Mouse (Mus musculus): ENCODE measurements at regions not wholly inside any gene's neighbourhood (a gene's known extent, or its start where the extent isn't known, plus 50 kb on each side); places are given as distances from the start of the nearest gene placed in this dataset.
"Not testable (repeated sequence)": the region's sequence is repeated elsewhere in the genome, so short reads cannot be mapped to it uniquely, and the experiment has no call there.

DNA sequence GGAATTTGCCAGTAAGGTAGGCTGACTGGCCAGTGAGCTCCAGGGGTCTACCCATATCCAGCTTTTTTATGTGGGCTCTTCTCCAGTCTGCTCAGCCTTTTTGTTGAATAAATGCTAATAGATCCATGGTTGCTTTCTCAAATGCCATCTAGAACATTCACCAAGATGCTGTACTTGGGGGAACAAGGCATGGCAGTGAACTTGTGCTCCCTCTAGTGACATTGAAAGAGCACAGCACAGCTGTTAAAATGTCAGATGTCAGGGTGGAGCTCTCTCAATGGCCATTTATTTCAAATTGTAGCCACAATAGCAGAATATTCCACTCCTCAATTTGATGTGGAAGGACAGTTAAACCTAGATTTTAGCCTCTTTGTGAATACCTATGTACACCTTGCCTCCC is 86.3 kb downstream of the Kcnk1 start:
- Histone ChIP-seq H3K36me3 (no peaks in the 10 kb centered on the region), H3K4me2 (no peak overlapping the region), H3K9me3 (no peaks in the 10 kb centered on the region), H3K4me1 (no peaks in the 10 kb centered on the region), H3K4me3 (no peak overlapping the region), H3K27ac (no peak overlapping the region), H3K9ac (no peak overlapping the region), H3K27me3 (no peaks in the 10 kb centered on the region)
- ATAC-seq (ENCODE audit: insufficient number of reproducible peaks, low FRiP score, low TSS enrichment, low read depth) = no peak

DNA sequence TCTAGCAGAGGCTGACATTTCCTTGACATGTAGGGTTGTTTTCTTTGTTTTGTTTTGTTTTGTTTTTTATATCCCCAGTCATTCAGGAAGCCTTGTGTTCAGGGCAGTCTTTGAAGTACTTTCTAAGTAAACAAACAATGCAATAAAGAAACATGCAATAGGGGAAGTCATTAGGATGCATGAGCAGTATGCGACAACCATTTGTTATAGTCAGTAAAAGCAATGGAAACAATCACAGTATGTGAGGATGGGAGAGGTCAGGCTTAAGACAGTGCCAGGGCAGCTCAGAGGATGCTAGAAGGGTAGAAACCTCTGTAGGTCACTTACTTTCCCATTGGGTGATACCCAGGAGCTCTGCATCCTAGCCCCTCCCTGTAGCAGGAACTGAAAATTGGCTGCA is 87.9 kb downstream of the Kcnk1 start:
- Histone ChIP-seq H3K4me1 (no peaks in the 10 kb centered on the region), H3K9ac (no peak overlapping the region), H3K4me3 (no peak overlapping the region), H3K4me2 (no peak overlapping the region), H3K27me3 (no peaks in the 10 kb centered on the region), H3K9me3 (no peaks in the 10 kb centered on the region), H3K27ac (no peak overlapping the region), H3K36me3 (no peaks in the 10 kb centered on the region)
- WGBS = 74% methylated on average over 1 of the region's 1 CpGs
- no peak for ATAC-seq (ENCODE audit: insufficient number of reproducible peaks, low FRiP score, low TSS enrichment, low read depth)

DNA sequence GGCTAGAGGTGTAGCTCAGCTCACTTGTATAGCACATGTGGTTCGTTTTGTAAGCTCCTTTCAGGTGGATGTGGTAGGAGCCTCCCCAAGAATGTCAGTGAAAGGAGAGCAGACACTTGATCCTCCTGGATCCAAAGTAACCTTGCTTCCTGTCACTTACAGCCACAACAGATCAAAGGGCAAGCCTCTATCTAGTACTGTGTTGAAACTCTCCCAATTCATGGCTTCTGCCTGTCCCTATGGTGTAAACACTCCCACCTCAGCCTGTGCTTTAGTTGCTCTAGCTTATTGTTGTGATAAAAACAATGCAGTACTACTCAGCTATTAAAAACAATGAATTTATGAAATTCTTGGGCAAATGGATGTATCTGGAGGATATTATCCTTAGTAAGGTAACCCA is 95.8 kb downstream of the Kcnk1 start:
- WGBS = 53% methylated on average over 1 of the region's 1 CpGs
- ATAC-seq (ENCODE audit: insufficient number of reproducible peaks, low FRiP score, low TSS enrichment, low read depth) = no peak
- Histone ChIP-seq H3K4me3 (no peak overlapping the region), H3K27me3 (no peaks in the 10 kb centered on the region), H3K4me2 (no peak overlapping the region), H3K9me3 (no peaks in the 10 kb centered on the region), H3K27ac (no peak overlapping the region), H3K9ac (no peak overlapping the region), H3K4me1 (no peaks in the 10 kb centered on the region), H3K36me3 (no peaks in the 10 kb centered on the region)

DNA sequence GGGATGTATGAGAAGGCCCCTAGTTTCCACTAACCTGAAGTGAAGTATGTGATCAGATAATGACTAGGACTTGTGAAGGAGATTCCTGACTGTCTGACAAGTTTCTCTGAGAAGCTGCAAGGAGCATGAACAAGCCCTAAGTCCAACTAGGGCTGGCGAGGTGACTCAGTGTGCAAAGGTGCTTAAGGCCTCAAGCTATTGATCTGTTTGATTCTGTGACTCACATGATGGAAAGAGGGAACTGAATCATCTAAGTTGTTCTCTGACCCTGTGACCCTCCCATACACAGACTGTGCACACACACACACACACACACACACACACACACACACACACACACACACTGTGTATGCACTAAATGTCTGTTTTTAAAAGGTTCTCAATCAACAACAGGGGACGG is 99.0 kb downstream of the Kcnk1 start:
- no peaks in the 10 kb centered on the region for H3K9me3 ChIP-seq
- H3K4me3 ChIP-seq = no peak overlapping the region
- WGBS = 55% methylated on average over 2 of the region's 2 CpGs
- H3K4me2 ChIP-seq = no peak overlapping the region
- ATAC-seq (ENCODE audit: insufficient number of reproducible peaks, low FRiP score, low TSS enrichment, low read depth) = no peak
- no peak overlapping the region for H3K9ac ChIP-seq
- H3K4me1 ChIP-seq = no peaks in the 10 kb centered on the region
- H3K36me3 ChIP-seq = no peaks in the 10 kb centered on the region
- H3K27ac ChIP-seq = no peak overlapping the region
- no peaks in the 10 kb centered on the region for H3K27me3 ChIP-seq

DNA sequence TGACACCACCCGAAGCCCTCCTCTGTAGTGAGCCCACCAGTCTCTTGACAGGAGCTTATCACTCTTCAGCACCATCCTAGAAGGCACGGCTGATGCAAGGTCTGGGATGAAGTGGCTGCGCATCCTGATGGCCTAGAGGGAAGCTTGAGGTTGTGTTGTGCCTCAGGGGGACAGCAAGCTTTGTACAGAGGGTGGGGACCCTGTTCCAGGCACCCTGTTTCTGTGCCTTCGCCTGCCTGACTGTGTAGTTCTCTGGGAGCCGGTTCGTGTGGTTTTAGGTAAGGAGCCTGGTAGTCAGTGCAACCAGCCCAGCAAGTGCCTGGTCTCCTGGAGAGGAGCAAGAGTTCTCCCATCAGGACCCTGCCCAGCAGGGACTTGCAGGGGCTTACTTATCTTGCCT is 101.1 kb downstream of the Kcnk1 start:
- Histone ChIP-seq H3K27ac (no peak overlapping the region), H3K4me2 (no peak overlapping the region), H3K36me3 (no peaks in the 10 kb centered on the region), H3K4me1 (no peaks in the 10 kb centered on the region), H3K4me3 (no peak overlapping the region), H3K9me3 (no peaks in the 10 kb centered on the region), H3K27me3 (no peaks in the 10 kb centered on the region), H3K9ac (no peak overlapping the region)
- WGBS = 79% methylated on average over 6 of the region's 6 CpGs
- ATAC-seq (ENCODE audit: insufficient number of reproducible peaks, low FRiP score, low TSS enrichment, low read depth) = no peak

DNA sequence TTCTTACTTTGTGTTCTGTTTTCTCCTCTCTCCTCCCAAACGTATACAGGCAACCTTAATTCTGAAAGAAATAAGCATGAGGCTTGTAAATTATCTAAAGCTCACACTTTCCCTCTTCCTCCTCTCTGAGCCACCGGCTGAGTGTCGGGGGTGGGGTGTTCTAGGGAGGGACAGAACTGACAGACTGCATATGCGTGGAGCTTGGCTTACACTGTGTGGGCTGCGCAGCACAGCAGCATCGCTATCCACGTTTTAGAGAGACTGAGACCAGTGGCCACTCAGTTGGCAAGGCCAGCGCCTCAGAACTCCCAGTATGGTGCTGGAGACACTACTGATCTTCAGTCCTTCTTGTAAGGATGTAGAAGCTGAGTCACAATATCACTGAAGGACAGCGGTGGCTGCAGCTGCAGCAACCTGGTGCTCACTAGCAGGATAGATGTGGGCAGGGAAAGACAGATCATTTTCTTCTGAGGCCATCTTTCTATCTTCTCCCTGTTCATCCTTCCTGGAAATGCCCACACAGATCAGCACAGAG is 101.7 kb downstream of the Kcnk1 start:
- WGBS = 58% methylated on average over 9 of the region's 9 CpGs
- no peaks in the 10 kb centered on the region for H3K9me3 ChIP-seq
- H3K27ac ChIP-seq = no peak overlapping the region
- H3K27me3 ChIP-seq = no peaks in the 10 kb centered on the region
- no peaks in the 10 kb centered on the region for H3K36me3 ChIP-seq
- no peak overlapping the region for H3K4me3 ChIP-seq
- H3K9ac ChIP-seq = no peak overlapping the region
- no peak for ATAC-seq (ENCODE audit: insufficient number of reproducible peaks, low FRiP score, low TSS enrichment, low read depth)
- no peaks in the 10 kb centered on the region for H3K4me1 ChIP-seq
- H3K4me2 ChIP-seq = no peak overlapping the region

DNA sequence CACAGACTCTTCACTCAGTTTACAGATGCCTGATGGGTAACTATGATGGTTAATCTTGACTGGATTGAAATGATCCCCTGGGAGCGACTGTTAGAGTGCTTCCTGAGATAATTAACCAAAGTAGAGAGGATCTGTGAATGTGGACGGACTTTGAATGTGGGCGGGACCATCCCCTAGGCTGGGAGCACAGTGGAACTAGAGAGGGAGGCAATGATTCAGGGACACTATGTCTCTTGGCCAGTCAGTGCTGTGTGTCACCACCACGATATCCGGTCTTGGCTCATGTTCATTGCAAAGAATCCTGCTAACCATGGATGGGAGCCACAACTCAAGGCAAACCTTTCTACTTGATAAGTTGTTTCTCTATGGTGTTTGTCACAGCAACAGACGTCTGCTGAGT is 103.9 kb downstream of the Kcnk1 start:
- no peaks in the 10 kb centered on the region for H3K9me3 ChIP-seq

DNA sequence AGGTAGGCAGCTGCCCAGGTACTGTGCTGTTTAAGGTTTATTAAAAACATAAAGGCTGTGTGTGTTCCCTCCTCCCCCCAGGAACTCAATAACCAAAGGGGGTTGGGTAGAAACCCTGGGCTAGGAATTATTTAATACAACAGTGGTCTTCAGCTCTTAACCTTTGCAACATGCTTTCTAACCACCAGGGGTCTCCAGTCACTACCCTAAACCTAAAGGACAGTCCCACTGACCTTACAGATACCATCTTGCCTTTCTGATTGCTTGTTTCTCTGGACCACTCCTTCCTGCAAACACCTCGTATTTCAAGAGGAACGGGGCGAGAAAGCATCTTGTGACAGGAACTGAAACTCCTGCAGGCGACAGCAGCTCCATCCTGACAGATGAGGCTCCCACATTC is 104.9 kb downstream of the Kcnk1 start:
- Histone ChIP-seq H3K9ac (no peak overlapping the region), H3K27ac (no peak overlapping the region), H3K4me1 (no peaks in the 10 kb centered on the region), H3K27me3 (no peaks in the 10 kb centered on the region), H3K4me3 (no peak overlapping the region), H3K9me3 (no peaks in the 10 kb centered on the region), H3K36me3 (no peaks in the 10 kb centered on the region), H3K4me2 (no peak overlapping the region)
- 64% methylated on average over 4 of the region's 4 CpGs for WGBS
- ATAC-seq (ENCODE audit: insufficient number of reproducible peaks, low FRiP score, low TSS enrichment, low read depth) = no peak

More for the DNA sequence above, 103.9 kb downstream of the Kcnk1 start:
- no peak overlapping the region for H3K27ac ChIP-seq
- no peaks in the 10 kb centered on the region for H3K4me1 ChIP-seq
- no peaks in the 10 kb centered on the region for H3K36me3 ChIP-seq
- no peak overlapping the region for H3K9ac ChIP-seq
- no peaks in the 10 kb centered on the region for H3K27me3 ChIP-seq
- 81% methylated on average over 6 of the region's 6 CpGs for WGBS
- ATAC-seq (ENCODE audit: insufficient number of reproducible peaks, low FRiP score, low TSS enrichment, low read depth) = no peak
- H3K4me3 ChIP-seq = no peak overlapping the region
- H3K4me2 ChIP-seq = no peak overlapping the region

DNA sequence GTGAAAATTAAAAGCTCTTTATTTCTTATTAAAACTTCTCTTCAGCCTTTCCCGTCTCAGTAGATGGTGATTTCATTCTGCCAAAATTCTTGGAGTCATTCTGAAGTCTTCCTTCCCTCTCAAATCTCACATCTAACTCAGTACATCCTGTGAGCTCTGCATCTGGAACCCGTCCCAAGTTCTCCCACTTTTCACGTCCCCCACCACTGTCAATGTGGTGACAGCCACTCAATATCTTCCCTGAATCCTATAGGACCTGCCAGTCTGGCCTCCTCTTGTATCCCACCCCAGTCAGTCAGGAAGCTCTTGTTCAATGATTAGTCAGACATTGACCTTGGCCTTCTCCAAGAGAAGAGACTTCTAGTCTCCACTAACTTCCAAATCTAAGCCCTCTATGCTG is 110.1 kb downstream of the Kcnk1 start:
- WGBS = 74% methylated on average over 3 of the region's 3 CpGs
- H3K36me3 ChIP-seq = no peaks in the 10 kb centered on the region

DNA sequence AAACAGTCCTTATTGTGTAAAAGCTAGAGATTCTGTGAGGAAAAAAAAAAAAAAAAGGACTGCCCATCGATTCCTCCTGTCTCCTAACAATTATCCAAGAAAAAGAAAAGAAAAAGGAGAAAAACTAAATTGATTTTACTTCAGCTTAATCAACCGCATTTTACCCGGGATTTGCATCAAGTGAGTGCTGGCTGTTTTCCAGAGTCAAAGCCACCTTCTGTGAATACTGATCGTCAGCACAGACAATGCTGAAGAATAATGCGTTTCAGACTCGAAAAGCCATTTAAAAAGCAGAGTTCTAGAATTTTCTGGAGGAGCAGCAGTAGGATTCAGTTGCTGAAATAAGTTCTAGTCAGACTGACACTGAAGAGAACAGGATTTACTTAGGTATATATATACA is 131.1 kb downstream of the Kcnk1 start:
- ATAC-seq (ENCODE audit: insufficient number of reproducible peaks, low FRiP score, low TSS enrichment, low read depth) = no peak
- H3K9me3 ChIP-seq = no peaks in the 10 kb centered on the region; the same call in 1 of the 2 replicates
- H3K27ac ChIP-seq = no peak overlapping the region
- WGBS = 67% methylated on average over 6 of the region's 6 CpGs
- H3K4me3 ChIP-seq = no peak overlapping the region
- H3K4me2 ChIP-seq = no peak overlapping the region
- no peak overlapping the region for H3K9ac ChIP-seq
- H3K36me3 ChIP-seq = no peaks in the 10 kb centered on the region
- no peaks in the 10 kb centered on the region for H3K27me3 ChIP-seq
- no peaks in the 10 kb centered on the region for H3K4me1 ChIP-seq

More for the DNA sequence above, 110.1 kb downstream of the Kcnk1 start:
- H3K4me2 ChIP-seq = no peak overlapping the region
- no peak for ATAC-seq (ENCODE audit: insufficient number of reproducible peaks, low FRiP score, low TSS enrichment, low read depth)
- no peaks in the 10 kb centered on the region for H3K9me3 ChIP-seq
- no peak overlapping the region for H3K4me3 ChIP-seq
- no peak overlapping the region for H3K27ac ChIP-seq
- H3K9ac ChIP-seq = no peak overlapping the region
- H3K4me1 ChIP-seq = no peaks in the 10 kb centered on the region
- H3K27me3 ChIP-seq = no peaks in the 10 kb centered on the region

DNA sequence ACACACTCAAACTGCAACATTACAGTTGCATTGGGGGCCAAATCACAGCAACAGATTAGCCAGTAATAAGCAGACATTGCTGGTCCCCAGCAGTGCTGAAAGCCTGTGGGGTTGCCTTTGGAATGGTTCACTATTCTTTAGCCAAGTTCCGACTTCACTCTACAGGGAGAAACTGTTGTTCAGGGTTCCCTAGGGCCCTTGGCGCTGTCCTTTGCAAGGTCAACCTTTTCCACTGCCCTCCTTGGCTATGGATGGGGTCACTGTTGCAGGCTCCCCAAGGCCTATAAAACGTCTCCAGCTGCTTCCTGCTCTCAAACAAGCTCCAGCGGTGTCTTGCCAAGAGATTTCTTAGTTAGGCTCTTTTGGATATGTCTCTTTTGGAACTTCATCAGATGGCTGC is 137.1 kb downstream of the Kcnk1 start:
- WGBS = 46% methylated on average over 4 of the region's 4 CpGs
- no peak for ATAC-seq (ENCODE audit: insufficient number of reproducible peaks, low FRiP score, low TSS enrichment, low read depth)
- no peak overlapping the region for H3K9ac ChIP-seq
- no peaks in the 10 kb centered on the region for H3K36me3 ChIP-seq
- H3K27ac ChIP-seq = no peak overlapping the region
- no peaks in the 10 kb centered on the region for H3K27me3 ChIP-seq
- no peak overlapping the region for H3K4me2 ChIP-seq
- H3K4me3 ChIP-seq = no peak overlapping the region
- no peaks in the 10 kb centered on the region for H3K9me3 ChIP-seq
- peaks cover 3% of the 10 kb centered on the region; the same call in 1 of the 2 replicates for H3K4me1 ChIP-seq

DNA sequence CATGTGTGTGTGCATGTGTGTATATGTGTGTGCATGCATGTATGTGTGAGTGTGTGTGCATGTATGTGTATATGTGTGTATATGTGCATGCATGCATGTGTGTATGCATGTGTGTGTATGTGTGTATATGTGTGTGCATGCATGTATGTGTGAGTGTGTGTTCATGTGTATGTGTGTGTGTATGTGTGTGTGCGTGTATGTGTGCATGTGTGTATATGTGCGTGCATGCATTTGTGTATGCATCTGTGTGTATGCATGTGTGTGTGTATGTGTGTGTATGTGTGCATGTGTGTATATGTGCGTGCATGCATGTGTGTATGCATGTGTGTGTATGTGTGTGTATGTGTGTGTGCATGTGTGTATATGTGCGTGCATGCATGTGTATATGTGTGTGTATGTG is 137.9 kb downstream of the Kcnk1 start:
- not testable (repeated sequence) for H3K27me3 ChIP-seq; H3K9ac ChIP-seq; H3K27ac ChIP-seq; ATAC-seq (ENCODE audit: insufficient number of reproducible peaks, low FRiP score, low TSS enrichment, low read depth); H3K36me3 ChIP-seq; H3K4me1 ChIP-seq; H3K4me2 ChIP-seq; H3K9me3 ChIP-seq; H3K4me3 ChIP-seq
- WGBS = 95% methylated on average over 4 of the region's 4 CpGs

DNA sequence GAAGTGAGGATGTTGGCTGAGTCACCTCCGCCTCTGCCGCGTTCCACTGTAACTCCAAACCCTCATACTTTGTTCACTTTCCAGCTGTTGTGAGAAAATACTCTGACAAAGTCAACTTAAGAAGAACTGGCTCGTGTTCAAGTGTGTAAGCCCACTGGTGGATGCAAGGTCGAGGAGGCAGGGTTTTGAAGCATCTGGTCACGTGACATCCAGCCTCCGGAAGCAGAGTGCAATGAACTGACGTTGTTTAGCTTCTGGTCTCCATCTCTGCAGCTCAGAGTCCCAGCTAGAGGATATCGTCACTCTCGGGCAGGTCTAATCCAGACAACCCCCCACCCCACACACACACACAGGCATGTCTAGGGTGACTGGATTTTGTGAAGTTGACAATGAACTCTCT is 140.1 kb downstream of the Kcnk1 start:
- no peak overlapping the region for H3K9ac ChIP-seq
- H3K27me3 ChIP-seq = peaks cover 24% of the 10 kb centered on the region
- WGBS = 60% methylated on average over 10 of the region's 10 CpGs
- H3K9me3 ChIP-seq = no peaks in the 10 kb centered on the region
- no peak overlapping the region for H3K4me3 ChIP-seq
- H3K4me2 ChIP-seq = no peak overlapping the region
- peaks cover 16% of the 10 kb centered on the region for H3K4me1 ChIP-seq
- H3K36me3 ChIP-seq = no peaks in the 10 kb centered on the region
- no peak for ATAC-seq (ENCODE audit: insufficient number of reproducible peaks, low FRiP score, low TSS enrichment, low read depth)
- no peak overlapping the region for H3K27ac ChIP-seq

Data from limb, embryonic 15.5 days (tissue).